Mouse (Mus musculus) Patski (cell line): Measurements from ENCODE around the gene Efr3b. TPM values are rescaled to one million over a fixed set of nuclear protein-coding genes. Genes with fewer than 3 reads are reported as not detected.

ENCODE experiments used
- ATAC-seq: fragments of 100-300 bp; one replicate; pipeline ENCODE4 v1.8.0; 2021
- CTCF ChIA-PET: fragments of 350-600 bp; sonication (Branson Sonifier 250); formaldehyde crosslinking; loops from one replicate; lab custom pipeline; 2022; ENCODE audit warnings: inconsistent platforms; lab: Charles Lee
- POLR2A ChIA-PET: fragments of 350-600 bp; sonication (Branson Sonifier 250); formaldehyde crosslinking; loops from one replicate; lab custom pipeline; 2022; ENCODE audit warnings: antibody characterized with exemption, inconsistent platforms; lab: Charles Lee
- DNase-seq: peaks from one replicate; pipeline ENCODE4 v3.0.0-alpha.2; 2011; ENCODE audit warnings: low read depth, low spot score
- H3K27me3 ChIP-seq: fragments of 371-371 bp; one replicate; pipeline ENCODE4 v1.5.1; 2021
- CTCF ChIP-seq: fragments of 100-300 bp; IDR thresholded peaks from one replicate; pipeline ENCODE4 v1.5.1; 2021
- in situ Hi-C: fragments of 300-500 bp; cut with MboI; formaldehyde crosslinking; loops from 3 replicates; pipeline ENCODE4 v1.11.1; 2018; ENCODE audit warnings: low pct_unique_long_range_greater_than_20kb, mixed read lengths
- polyA plus RNA-seq: library from polyadenylated mRNA; unstranded; gene quantifications from one replicate; pipeline ENCODE4 v1.2.3, GENCODE M21; 2021

Efr3b gene
- polyA plus RNA-seq, 1 experiment from 2014 or later: 0.10 TPM

- peaks cover 50% of the 10 kb centered on the region for H3K27me3 ChIP-seq
- CTCF ChIA-PET: no interaction called here
- no peak for TF ChIP-seq CTCF
- in situ Hi-C loops: no loop called here
- ATAC-seq (no peak), DNase-seq (no peak)
- POLR2A ChIA-PET: interaction anchor here (0.6 kb wide), 1 partner anchor 138 kb away, joined by 3 read pairs; no protein-coding TSS in a partner anchor
These were observed 331 bp upstream of the Efr3b start for GRCm38 (mm10) chr12:4039046-4039445.

GRCm38 (mm10) chr12:4037511-4037910 is 1.2 kb downstream of the Efr3b start:
- CTCF ChIA-PET: no interaction called here
- in situ Hi-C loops: no loop called here

GRCm38 (mm10) chr12:4036157-4036556 is 2.6 kb downstream of the Efr3b start:
- no peak for DNase-seq
- TF ChIP-seq CTCF: no peak
- POLR2A ChIA-PET: no interaction called here
- CTCF ChIA-PET: no interaction called here
- in situ Hi-C loops: no loop called here
- H3K27me3 ChIP-seq: peaks cover 58% of the 10 kb centered on the region
- ATAC-seq: no peak

More at GRCm38 (mm10) chr12:4037511-4037910, 1.2 kb downstream of the Efr3b start:
- TF ChIP-seq CTCF: no peak
- ATAC-seq (no peak), DNase-seq (no peak)
- H3K27me3 ChIP-seq: peaks cover 53% of the 10 kb centered on the region
- POLR2A ChIA-PET: no interaction called here

- H3K27me3 ChIP-seq: peaks cover 43% of the 10 kb centered on the region
- no peak for TF ChIP-seq CTCF
- ChIA-PET POLR2A (no interaction called here), CTCF (no interaction called here)
- DNase-seq (no peak), ATAC-seq (no peak)
- in situ Hi-C loops: no loop called here
These were observed 9.7 kb downstream of the Efr3b start for GRCm38 (mm10) chr12:4029064-4029463.

- POLR2A ChIA-PET: no interaction called here
- in situ Hi-C loops: no loop called here
- peaks cover 42% of the 10 kb centered on the region for H3K27me3 ChIP-seq
- DNase-seq (no peak), ATAC-seq (no peak)
- no peak for TF ChIP-seq CTCF
- CTCF ChIA-PET: no interaction called here
These were observed 10.2 kb downstream of the Efr3b start for GRCm38 (mm10) chr12:4028516-4028915.

GRCm38 (mm10) chr12:4024356-4024755 is 14.4 kb downstream of the Efr3b start:
- CTCF ChIA-PET: no interaction called here
- H3K27me3 ChIP-seq: peaks cover 31% of the 10 kb centered on the region
- DNase-seq (no peak), ATAC-seq (no peak)
- no peak for TF ChIP-seq CTCF
- POLR2A ChIA-PET: no interaction called here
- in situ Hi-C loops: no loop called here

GRCm38 (mm10) chr12:4023501-4023900 is 15.2 kb downstream of the Efr3b start:
- ChIA-PET POLR2A (no interaction called here), CTCF (no interaction called here)
- in situ Hi-C loops: no loop called here
- H3K27me3 ChIP-seq: peaks cover 28% of the 10 kb centered on the region
- DNase-seq (no peak), ATAC-seq (no peak)
- no peak for TF ChIP-seq CTCF

- H3K27me3 ChIP-seq: peaks cover 29% of the 10 kb centered on the region
- ATAC-seq: no peak
- ChIA-PET CTCF (no interaction called here), POLR2A (no interaction called here)
- in situ Hi-C loops: no loop called here
- no peak for TF ChIP-seq CTCF
- no peak for DNase-seq
These were observed 15.9 kb downstream of the Efr3b start for GRCm38 (mm10) chr12:4022845-4023244.

- no peak for TF ChIP-seq CTCF
- no peak for ATAC-seq
- H3K27me3 ChIP-seq: peaks cover 33% of the 10 kb centered on the region
- CTCF ChIA-PET: no interaction called here
- POLR2A ChIA-PET: no interaction called here
- in situ Hi-C loops: no loop called here
- DNase-seq: no peak
These were observed 18.2 kb downstream of the Efr3b start for GRCm38 (mm10) chr12:4020505-4020904.

- CTCF ChIA-PET: no interaction called here
- ATAC-seq: no peak
- DNase-seq: no peak
- peaks cover 46% of the 10 kb centered on the region for H3K27me3 ChIP-seq
- POLR2A ChIA-PET: no interaction called here
- in situ Hi-C loops: no loop called here
- TF ChIP-seq CTCF: no peak
These were observed 22.4 kb downstream of the Efr3b start for GRCm38 (mm10) chr12:4016321-4016720.

- POLR2A ChIA-PET: no interaction called here
- ATAC-seq (no peak), DNase-seq (no peak)
- CTCF ChIA-PET: no interaction called here
- in situ Hi-C loops: no loop called here
- TF ChIP-seq CTCF: no peak
- H3K27me3 ChIP-seq: peaks cover 47% of the 10 kb centered on the region
These were observed 23.0 kb downstream of the Efr3b start for GRCm38 (mm10) chr12:4015741-4016140.

- peaks cover 47% of the 10 kb centered on the region for H3K27me3 ChIP-seq
- no peak for DNase-seq
- no peak for ATAC-seq
- ChIA-PET POLR2A (no interaction called here), CTCF (no interaction called here)
- TF ChIP-seq CTCF: no peak
- in situ Hi-C loops: no loop called here
These were observed 23.5 kb downstream of the Efr3b start for GRCm38 (mm10) chr12:4015255-4015654.
